11 mouse cellular contexts compared by ENCODE assay signal in the genomic region with DNA sequence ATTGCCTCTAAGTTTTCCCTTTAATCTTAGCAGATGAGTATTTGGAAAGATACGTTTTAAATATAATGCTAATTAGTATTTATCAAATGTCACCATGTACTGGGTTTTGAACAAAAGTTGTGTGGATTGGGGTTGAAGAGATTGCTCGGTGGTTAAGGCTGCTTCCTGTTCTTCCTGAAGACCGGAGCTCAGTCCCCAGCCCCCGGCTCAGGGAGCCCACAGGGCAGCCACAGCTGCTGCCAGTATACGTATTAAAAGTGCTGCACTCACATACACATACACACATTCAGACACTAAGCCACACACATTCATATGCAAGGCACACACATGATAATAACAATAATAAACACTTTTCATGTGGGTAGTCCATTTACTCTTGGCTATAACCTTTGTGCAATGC. TPM values are rescaled to one million over a fixed set of nuclear protein-coding genes. Genes with fewer than 3 reads are reported as not detected.
"Had no signal": no experiment of that assay in that cellular context is flagged by ENCODE, and none has a peak within 500 bp of the region (broad histone marks: within the 10 kb centered on the region; RNA-seq: fewer than 3 reads in every experiment).

No protein-coding gene starts in this region.

- H3K27ac ChIP-seq: limb, embryonic 12.5 days; liver, embryonic 14.5 days; midbrain, embryonic 15.5 days; neural tube, embryonic 12.5 days had no signal

- ATAC-seq: midbrain, embryonic 15.5 days had no signal

- DNase-seq: kidney, adult 18-20 months; kidney, postnatal 10 days; kidney, postnatal 4 days; liver; lung, adult 2 months; thymus, postnatal 4 days had no signal

- H3K4me3 ChIP-seq: limb, embryonic 12.5 days; midbrain, embryonic 15.5 days; neural tube, embryonic 12.5 days had no signal

- H3K4me1 ChIP-seq: limb, embryonic 12.5 days; midbrain, embryonic 15.5 days; neural tube, embryonic 12.5 days had no signal

RNA-seq across cellular contexts. Expression of a gene that starts 43.8 kb away (rescaled TPM):
- total RNA-seq: left cerebral cortex, postnatal 36 days had no signal
- polyA plus RNA-seq: limb, embryonic 12.5 days had no signal
